Mouse (Mus musculus) ES-Bruce4 (cell line): ENCODE results near the gene Ptprt.

ENCODE experiments used
- CTCF ChIP-seq: IDR thresholded peaks from one replicate; pipeline ENCODE4 v1.8.1; 2011; ENCODE audit warnings: low read depth, low read length
- EP300 ChIP-seq: IDR thresholded peaks from 2 replicates; pipeline ENCODE4 v1.6.1; 2011; ENCODE audit warnings: low read depth, low read length; ENCODE audit not compliant: insufficient read depth
- POLR2A ChIP-seq: IDR thresholded peaks from one replicate; pipeline ENCODE4 v1.8.1; 2011; ENCODE audit warnings: low read length; ENCODE audit not compliant: insufficient read depth

DNA sequence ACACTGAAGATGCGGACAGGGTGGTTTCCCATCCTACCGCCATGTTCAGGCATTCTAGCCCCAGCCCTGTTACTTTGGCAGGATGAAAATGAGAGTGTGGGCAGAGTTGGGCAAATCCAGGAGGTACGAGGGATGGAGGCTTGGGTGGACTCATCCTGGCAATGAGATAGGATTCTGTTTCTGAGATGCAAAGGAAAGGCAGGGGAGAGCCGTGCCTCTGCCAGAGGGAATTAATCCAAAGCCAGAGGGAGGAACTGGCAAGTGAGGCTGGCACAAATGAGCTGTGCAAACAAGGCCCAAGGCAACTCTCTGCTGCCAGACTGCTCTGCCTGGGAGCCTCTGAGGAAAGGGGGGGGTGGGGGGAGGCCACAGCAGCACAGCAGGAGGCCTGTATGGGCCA is 441.4 kb downstream of the Ptprt start:
- no peak for TF ChIP-seq CTCF
- no peak for TF ChIP-seq POLR2A
- no peak for TF ChIP-seq EP300
